Mouse (Mus musculus): ENCODE results near the gene Asic2. TPM values are rescaled to one million over a fixed set of nuclear protein-coding genes. Genes with fewer than 3 reads are reported as not detected.

Gene Asic2
- polyA plus RNA-seq, 1 experiment from 2014 or later: 12.4 TPM

- WGBS: 91% methylated on average over 3 of the region's 3 CpGs
- Histone ChIP-seq H3K27me3 (ENCODE audit: control insufficient read depth, insufficient read depth, low read length) (no peaks in the 10 kb centered on the region), H3K9me3 (ENCODE audit: control insufficient read depth, low read length) (no peaks in the 10 kb centered on the region), H3K4me3 (replicated peaks; ENCODE audit: low read length) (no peak overlapping the region), H3K9ac (no peak overlapping the region), H3K4me1 (replicated peaks; ENCODE audit: control insufficient read depth, insufficient read depth, low read length) (no peaks in the 10 kb centered on the region), H3K36me3 (replicated peaks; ENCODE audit: control insufficient read depth, insufficient read depth) (no peaks in the 10 kb centered on the region), H3K27ac (no peak overlapping the region), H3K4me2 (replicated peaks) (no peak overlapping the region)
- ATAC-seq (ENCODE audit: low FRiP score) (no peak), DNase-seq (ENCODE audit: low spot score) (no peak)
Observed at GRCm38 (mm10) chr11:81564857-81565256, 403.4 kb downstream of the Asic2 start.

GRCm38 (mm10) chr11:81560374-81560773, 407.9 kb downstream of the Asic2 start:
- no peak overlapping the region for H3K4me2 ChIP-seq (replicated peaks)
- H3K27ac ChIP-seq: no peak overlapping the region
- no peak overlapping the region for H3K9ac ChIP-seq
- H3K27me3 ChIP-seq (ENCODE audit: control insufficient read depth, insufficient read depth, low read length): no peaks in the 10 kb centered on the region
- no peaks in the 10 kb centered on the region for H3K4me1 ChIP-seq (replicated peaks; ENCODE audit: control insufficient read depth, insufficient read depth, low read length)
- H3K36me3 ChIP-seq (replicated peaks; ENCODE audit: control insufficient read depth, insufficient read depth): no peaks in the 10 kb centered on the region
- DNase-seq (ENCODE audit: low spot score): no peak
- H3K4me3 ChIP-seq (replicated peaks; ENCODE audit: low read length): no peak overlapping the region
- WGBS: 58% methylated on average over 1 of the region's 1 CpGs
- no peak for ATAC-seq (ENCODE audit: low FRiP score)
- no peaks in the 10 kb centered on the region for H3K9me3 ChIP-seq (ENCODE audit: control insufficient read depth, low read length)

DNA sequence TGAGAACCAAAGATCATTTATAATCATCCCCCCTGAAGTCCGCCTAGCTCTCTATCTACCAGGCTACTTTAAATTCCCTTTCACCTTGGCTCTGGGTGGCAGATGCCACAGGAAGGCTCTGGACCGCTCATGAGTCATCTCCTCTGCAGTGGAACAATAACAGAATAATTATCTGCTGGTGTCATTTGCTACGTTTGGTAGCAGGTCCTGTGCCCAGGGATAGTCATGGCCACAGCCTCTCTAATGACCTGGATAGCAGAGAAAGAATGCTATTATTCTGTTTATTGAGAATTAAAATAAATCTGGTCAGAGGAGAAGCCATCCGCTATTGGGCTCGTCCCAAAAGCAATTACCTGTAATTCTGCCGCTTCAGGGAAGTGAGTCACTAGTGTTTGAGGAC, 425.1 kb downstream of the Asic2 start:
- Histone ChIP-seq H3K9me3 (ENCODE audit: control insufficient read depth, low read length) (no peaks in the 10 kb centered on the region), H3K4me3 (replicated peaks; ENCODE audit: low read length) (no peak overlapping the region), H3K4me2 (replicated peaks) (no peak overlapping the region), H3K27ac (no peak overlapping the region), H3K36me3 (replicated peaks; ENCODE audit: control insufficient read depth, insufficient read depth) (no peaks in the 10 kb centered on the region), H3K4me1 (replicated peaks; ENCODE audit: control insufficient read depth, insufficient read depth, low read length) (no peaks in the 10 kb centered on the region), H3K9ac (no peak overlapping the region), H3K27me3 (ENCODE audit: control insufficient read depth, insufficient read depth, low read length) (no peaks in the 10 kb centered on the region)
- WGBS: 74% methylated on average over 6 of the region's 6 CpGs
- no peak for DNase-seq (ENCODE audit: low spot score)
- no peak for ATAC-seq (ENCODE audit: low FRiP score)

DNA sequence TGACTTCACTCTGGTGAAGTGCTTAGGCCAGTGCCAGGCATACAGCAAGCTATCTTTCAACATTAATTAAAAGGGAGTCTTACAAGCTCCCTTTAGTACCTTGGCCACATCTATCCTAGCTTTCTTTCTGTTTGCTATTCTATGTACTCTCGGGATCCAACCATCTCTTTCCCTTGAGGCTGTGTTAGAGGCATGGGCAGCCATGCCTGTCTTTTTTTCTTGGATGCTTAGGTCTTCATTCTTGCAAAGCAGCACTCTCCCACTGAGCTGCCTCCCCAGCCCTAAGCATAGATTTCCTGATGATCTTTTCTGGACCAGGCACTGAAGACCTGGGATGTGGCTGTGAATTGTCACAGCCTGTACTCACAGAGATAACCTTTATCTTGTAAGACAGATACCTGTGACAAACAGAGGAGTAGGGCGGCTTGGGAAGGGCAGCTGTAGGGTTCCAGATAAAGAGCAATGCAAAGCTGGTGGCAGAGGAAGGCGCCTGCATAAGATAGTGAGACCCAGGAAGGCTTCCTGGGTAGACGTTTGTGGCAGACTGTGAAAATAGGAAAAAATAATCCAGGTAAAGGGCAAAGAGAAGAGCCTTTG, 433.0 kb downstream of the Asic2 start:
- Histone ChIP-seq H3K36me3 (replicated peaks; ENCODE audit: control insufficient read depth, insufficient read depth) (no peaks in the 10 kb centered on the region), H3K4me2 (replicated peaks) (no peak overlapping the region), H3K27ac (no peak overlapping the region), H3K4me3 (replicated peaks; ENCODE audit: low read length) (no peak overlapping the region), H3K9me3 (ENCODE audit: control insufficient read depth, low read length) (no peaks in the 10 kb centered on the region), H3K4me1 (replicated peaks; ENCODE audit: control insufficient read depth, insufficient read depth, low read length) (peaks cover 8% of the 10 kb centered on the region), H3K27me3 (ENCODE audit: control insufficient read depth, insufficient read depth, low read length) (no peaks in the 10 kb centered on the region), H3K9ac (no peak overlapping the region)
- no peak for DNase-seq (ENCODE audit: low spot score)
- no peak for ATAC-seq (ENCODE audit: low FRiP score)
- 75% methylated on average over 4 of the region's 4 CpGs for WGBS

- H3K27ac ChIP-seq: no peak overlapping the region
- no peak overlapping the region for H3K4me2 ChIP-seq (replicated peaks)
- no peaks in the 10 kb centered on the region for H3K36me3 ChIP-seq (replicated peaks; ENCODE audit: control insufficient read depth, insufficient read depth)
- peaks cover 8% of the 10 kb centered on the region for H3K4me1 ChIP-seq (replicated peaks; ENCODE audit: control insufficient read depth, insufficient read depth, low read length)
- H3K4me3 ChIP-seq (replicated peaks; ENCODE audit: low read length): no peak overlapping the region
- no peak overlapping the region for H3K9ac ChIP-seq
- ATAC-seq (ENCODE audit: low FRiP score): no peak
- H3K9me3 ChIP-seq (ENCODE audit: control insufficient read depth, low read length): peaks cover 4% of the 10 kb centered on the region; the same call in 1 of the 2 replicates
- no peaks in the 10 kb centered on the region for H3K27me3 ChIP-seq (ENCODE audit: control insufficient read depth, insufficient read depth, low read length)
- 19% methylated on average over 5 of the region's 5 CpGs for WGBS
- DNase-seq (ENCODE audit: low spot score): peak; percentile 89
Observed at GRCm38 (mm10) chr11:81534686-81535085, 433.6 kb downstream of the Asic2 start.

DNA sequence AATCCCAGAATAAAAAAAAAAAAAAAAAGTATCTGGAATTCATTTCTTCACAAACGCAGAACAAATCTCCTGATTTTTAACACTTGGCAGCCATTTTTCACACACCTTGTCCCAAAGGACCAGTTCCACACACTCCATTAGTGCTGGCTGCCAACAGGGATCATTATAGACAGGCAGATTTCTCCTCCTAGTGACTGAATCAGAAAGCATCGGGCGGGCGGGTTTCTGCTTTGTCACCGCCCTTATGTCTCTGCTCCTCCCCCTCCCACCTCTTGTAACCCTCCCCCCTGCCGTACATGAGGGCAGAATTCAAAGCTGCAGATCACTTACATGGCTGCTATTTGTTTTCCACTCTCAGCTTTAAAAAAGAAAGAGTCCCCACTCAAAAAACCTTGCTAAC, 436.4 kb downstream of the Asic2 start:
- Histone ChIP-seq H3K9me3 (ENCODE audit: control insufficient read depth, low read length) (peaks cover 5% of the 10 kb centered on the region; the same call in 1 of the 2 replicates), H3K27ac (peak overlapping the region; percentile 16; the same call in 1 of the 2 replicates), H3K27me3 (ENCODE audit: control insufficient read depth, insufficient read depth, low read length) (no peaks in the 10 kb centered on the region), H3K4me3 (replicated peaks; ENCODE audit: low read length) (no peak overlapping the region), H3K9ac (no peak overlapping the region), H3K36me3 (replicated peaks; ENCODE audit: control insufficient read depth, insufficient read depth) (no peaks in the 10 kb centered on the region), H3K4me2 (replicated peaks) (no peak overlapping the region; the same call in 1 of the 2 replicates), H3K4me1 (replicated peaks; ENCODE audit: control insufficient read depth, insufficient read depth, low read length) (peaks cover 8% of the 10 kb centered on the region)
- WGBS: 2% methylated on average over 6 of the region's 6 CpGs
- no peak for ATAC-seq (ENCODE audit: low FRiP score)
- peak; percentile 58 for DNase-seq (ENCODE audit: low spot score)

GRCm38 (mm10) chr11:81522927-81523326, 445.3 kb downstream of the Asic2 start:
- H3K36me3 ChIP-seq (replicated peaks; ENCODE audit: control insufficient read depth, insufficient read depth): no peaks in the 10 kb centered on the region
- DNase-seq (ENCODE audit: low spot score): no peak
- WGBS: 38% methylated on average over 1 of the region's 1 CpGs
- no peak overlapping the region for H3K4me2 ChIP-seq (replicated peaks)
- no peak for ATAC-seq (ENCODE audit: low FRiP score)
- no peak overlapping the region for H3K9ac ChIP-seq
- no peak overlapping the region for H3K4me3 ChIP-seq (replicated peaks; ENCODE audit: low read length)
- no peak overlapping the region for H3K27ac ChIP-seq
- H3K4me1 ChIP-seq (replicated peaks; ENCODE audit: control insufficient read depth, insufficient read depth, low read length): peaks cover 14% of the 10 kb centered on the region; the same call in 1 of the 2 replicates
- H3K27me3 ChIP-seq (ENCODE audit: control insufficient read depth, insufficient read depth, low read length): no peaks in the 10 kb centered on the region
- H3K9me3 ChIP-seq (ENCODE audit: control insufficient read depth, low read length): no peaks in the 10 kb centered on the region

DNA sequence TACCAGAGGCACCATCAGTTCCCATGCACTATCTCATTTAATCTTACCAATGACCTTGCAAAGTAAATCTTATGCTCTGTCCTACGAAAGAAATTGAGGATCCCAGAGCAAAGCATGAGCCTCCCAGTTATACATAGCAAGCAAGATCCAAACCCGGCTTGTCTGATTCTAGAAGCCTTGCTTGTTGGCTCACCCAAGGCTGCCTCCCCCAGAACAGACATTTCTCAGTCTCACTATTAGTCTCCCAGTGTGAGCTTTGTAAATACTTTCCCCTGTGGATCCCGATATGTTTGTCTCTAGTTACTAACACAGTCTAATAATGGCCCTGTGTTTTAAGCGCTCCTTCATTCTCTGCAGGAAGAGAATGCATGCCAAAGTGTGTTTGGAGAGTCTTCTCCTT, 446.4 kb downstream of the Asic2 start:
- Histone ChIP-seq H3K4me3 (replicated peaks; ENCODE audit: low read length) (no peak overlapping the region), H3K9me3 (ENCODE audit: control insufficient read depth, low read length) (no peaks in the 10 kb centered on the region), H3K4me1 (replicated peaks; ENCODE audit: control insufficient read depth, insufficient read depth, low read length) (peaks cover 14% of the 10 kb centered on the region; the same call in 1 of the 2 replicates), H3K27ac (no peak overlapping the region), H3K4me2 (replicated peaks) (no peak overlapping the region), H3K9ac (no peak overlapping the region), H3K36me3 (replicated peaks; ENCODE audit: control insufficient read depth, insufficient read depth) (no peaks in the 10 kb centered on the region), H3K27me3 (ENCODE audit: control insufficient read depth, insufficient read depth, low read length) (no peaks in the 10 kb centered on the region)
- WGBS: 78% methylated on average over 4 of the region's 4 CpGs
- DNase-seq (ENCODE audit: low spot score) (no peak), ATAC-seq (ENCODE audit: low FRiP score) (no peak)

DNA sequence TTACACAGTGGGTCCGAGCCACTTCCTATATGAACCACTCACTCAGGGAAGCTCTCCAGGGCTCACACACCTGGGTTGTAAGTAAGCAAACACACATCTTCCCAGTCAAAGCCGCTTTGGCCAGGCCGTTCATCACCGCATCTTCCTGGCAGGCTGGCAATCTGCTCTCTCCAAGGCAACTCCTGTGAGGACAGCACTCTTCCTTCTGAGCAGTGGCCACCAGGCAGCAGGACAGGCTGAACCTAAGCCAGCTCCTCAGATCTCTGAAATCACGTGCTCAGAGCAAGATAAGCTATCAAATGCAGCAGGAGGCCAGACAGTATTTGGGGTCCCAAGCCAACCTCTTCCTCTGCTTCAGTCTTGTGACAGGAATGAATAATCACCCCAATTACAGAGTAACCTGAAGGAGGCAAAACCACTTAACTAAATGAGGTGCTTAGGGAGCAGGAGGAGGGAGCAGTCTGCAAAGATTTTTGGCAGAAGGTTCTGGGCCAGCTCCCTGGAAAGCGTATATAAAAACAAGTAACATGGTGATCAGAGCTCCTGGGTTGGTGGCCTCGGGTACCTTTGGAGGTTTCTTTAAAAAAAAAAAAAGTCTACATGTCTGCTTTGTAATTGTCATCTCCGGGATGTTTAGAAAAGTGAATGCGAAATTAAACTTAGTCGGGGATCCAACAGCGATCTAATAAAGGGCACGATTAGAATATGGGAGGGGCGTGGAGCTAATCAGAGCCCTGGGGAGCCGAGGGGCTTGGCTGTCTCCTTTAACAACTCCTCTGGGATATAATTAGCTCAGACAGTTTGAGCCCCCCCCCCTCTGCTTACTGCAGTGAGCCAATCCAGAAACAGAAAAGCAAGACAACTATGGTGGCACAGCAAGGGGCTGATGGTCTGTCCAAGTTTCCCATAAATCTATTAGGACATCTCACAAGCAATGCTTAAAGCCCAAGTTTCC, 450.0 kb downstream of the Asic2 start:
- ATAC-seq (ENCODE audit: low FRiP score) (peak; percentile 62), DNase-seq (ENCODE audit: low spot score) (peak; percentile 42)
- 34% methylated on average over 14 of the region's 14 CpGs for WGBS
- H3K4me2 ChIP-seq (replicated peaks): no peak overlapping the region
- peaks cover 14% of the 10 kb centered on the region; the same call in 1 of the 2 replicates for H3K4me1 ChIP-seq (replicated peaks; ENCODE audit: control insufficient read depth, insufficient read depth, low read length)
- no peaks in the 10 kb centered on the region for H3K36me3 ChIP-seq (replicated peaks; ENCODE audit: control insufficient read depth, insufficient read depth)
- H3K9me3 ChIP-seq (ENCODE audit: control insufficient read depth, low read length): no peaks in the 10 kb centered on the region
- no peak overlapping the region for H3K27ac ChIP-seq
- H3K4me3 ChIP-seq (replicated peaks; ENCODE audit: low read length): no peak overlapping the region
- no peak overlapping the region for H3K9ac ChIP-seq
- no peaks in the 10 kb centered on the region for H3K27me3 ChIP-seq (ENCODE audit: control insufficient read depth, insufficient read depth, low read length)
